Mouse (Mus musculus) lung, embryonic 16.5 days (tissue): Measurements from ENCODE around the gene Frmpd1. TPM values are rescaled to one million over a fixed set of nuclear protein-coding genes. Genes with fewer than 3 reads are reported as not detected.
A peak's percentile ranks its signal among the peaks of the same experiment; 100 is the strongest.

ENCODE experiments used
- ATAC-seq: fragments of 200-750 bp; cut with Nextera tagmentation; 2 replicates; pipeline ENCODE4 v1.8.0; 2017; ENCODE audit warnings: low read depth, mild to moderate bottlenecking, moderate library complexity
- H3K27ac ChIP-seq: fragments of 300-500 bp; sonication (generic); 2 replicates; pipeline ENCODE4 v1.5.1; 2014; ENCODE audit warnings: mild to moderate bottlenecking, control low read depth, low read length
- H3K27me3 ChIP-seq: fragments of 300-500 bp; sonication (generic); 2 replicates; pipeline ENCODE4 v1.6.1; 2014; ENCODE audit warnings: low read depth, low read length, mixed read lengths; ENCODE audit not compliant: control insufficient read depth, insufficient read depth
- H3K36me3 ChIP-seq: fragments of 300-500 bp; sonication (generic); 2 replicates; pipeline ENCODE4 v1.6.1; 2014; ENCODE audit warnings: low read length; ENCODE audit not compliant: control insufficient read depth, insufficient read depth
- H3K4me1 ChIP-seq: fragments of 300-500 bp; sonication (generic); replicated peaks from 2 replicates; pipeline ENCODE4 v1.6.1; 2014; ENCODE audit warnings: low read length, mixed read lengths; ENCODE audit not compliant: control insufficient read depth, insufficient read depth
- H3K4me2 ChIP-seq: fragments of 300-500 bp; sonication (generic); 2 replicates; pipeline ENCODE4 v1.6.1; 2014; ENCODE audit warnings: low read depth, low read length, control low read depth
- H3K4me3 ChIP-seq: fragments of 300-500 bp; sonication (generic); 2 replicates; pipeline ENCODE4 v1.5.1; 2014; ENCODE audit warnings: mild to moderate bottlenecking, low read length, control low read depth
- H3K9ac ChIP-seq: fragments of 300-500 bp; sonication (generic); 2 replicates; pipeline ENCODE4 v1.6.1; 2014; ENCODE audit warnings: low read length, control low read depth
- H3K9me3 ChIP-seq: fragments of 300-500 bp; sonication (generic); 2 replicates; pipeline ENCODE4 v1.6.1; 2016; ENCODE audit warnings: low read length; ENCODE audit not compliant: control insufficient read depth
- WGBS: fragments of 180-500 bp; shearing (Covaris S2); extraction: QIAGEN DNeasy Blood & Tissue Kit; methylation state at CpG from one replicate; pipeline ENCODE4 v1.1.7; 2014; 5-methylcytosine and 5-hydroxymethylcytosine counted together
- polyA plus RNA-seq: library from polyadenylated mRNA; unstranded; fragments of >200 nt; fragmentation: Nextera tagmentation; extraction: Ambion mirVana; gene quantifications from 2 replicates; pipeline ENCODE4 v1.2.1, GENCODE M21; 2015

Gene Frmpd1
- 0.48 and 0.59 TPM in 2 replicates for polyA plus RNA-seq

- Histone ChIP-seq H3K27me3 (peaks cover 2% of the 10 kb centered on the region), H3K36me3 (no peaks in the 10 kb centered on the region), H3K27ac (no peak within 1 kb of the TSS), H3K4me1 (peaks cover 9% of the 10 kb centered on the region; the same call in 1 of the 2 replicates), H3K9ac (peak within 1 kb of the TSS; percentile 65), H3K4me3 (peak within 1 kb of the TSS; percentile 57), H3K4me2 (peak within 1 kb of the TSS; percentile 98), H3K9me3 (no peaks in the 10 kb centered on the region)
- under 1% methylated on average over 52 of the region's 85 CpGs for WGBS
- ATAC-seq = peak; percentile 87
Measured at GRCm38 (mm10) chr4:45184521-45185330, at the start of gene Frmpd1. Gene Frmpd1 (plus strand): TSS chr4:45184875.

DNA sequence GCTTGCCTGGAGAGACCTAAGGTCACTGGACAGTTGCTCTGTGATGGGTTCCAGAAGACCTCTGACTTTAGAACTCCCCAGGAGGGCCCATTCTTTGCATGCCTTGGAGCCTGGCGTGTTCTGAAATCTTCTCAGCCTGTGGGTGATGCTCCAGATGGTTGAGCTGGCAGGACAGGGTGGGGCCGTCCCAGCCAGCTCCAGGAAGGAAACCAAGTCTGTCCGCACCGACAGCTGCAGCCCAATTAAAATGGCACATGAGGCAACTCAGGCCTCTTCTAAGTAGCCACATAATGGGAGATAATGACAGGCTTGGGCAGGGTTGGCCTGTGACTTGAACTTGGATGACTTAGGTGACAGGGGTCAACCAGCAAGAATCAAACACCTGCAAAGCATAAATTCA, 47.0 kb upstream of the Frmpd1 start:
- no peaks in the 10 kb centered on the region for H3K4me1 ChIP-seq
- H3K4me3 ChIP-seq = no peak overlapping the region
- no peak overlapping the region for H3K9ac ChIP-seq
- H3K9me3 ChIP-seq = no peaks in the 10 kb centered on the region
- 42% methylated on average over 4 of the region's 4 CpGs for WGBS
- H3K36me3 ChIP-seq = no peaks in the 10 kb centered on the region
- no peak for ATAC-seq
- no peak overlapping the region for H3K27ac ChIP-seq
- no peaks in the 10 kb centered on the region; the same call in 1 of the 2 replicates for H3K27me3 ChIP-seq
- H3K4me2 ChIP-seq = no peak overlapping the region

GRCm38 (mm10) chr4:45141835-45142234, 42.8 kb upstream of the Frmpd1 start:
- Histone ChIP-seq H3K36me3 (no peaks in the 10 kb centered on the region), H3K27ac (no peak overlapping the region), H3K9me3 (no peaks in the 10 kb centered on the region), H3K27me3 (no peaks in the 10 kb centered on the region; the same call in 1 of the 2 replicates), H3K4me1 (no peaks in the 10 kb centered on the region), H3K4me2 (no peak overlapping the region), H3K4me3 (no peak overlapping the region), H3K9ac (no peak overlapping the region)
- WGBS = 59% methylated on average over 5 of the region's 5 CpGs
- no peak for ATAC-seq

GRCm38 (mm10) chr4:45142411-45142810, 42.3 kb upstream of the Frmpd1 start:
- Histone ChIP-seq H3K27ac (no peak overlapping the region), H3K9ac (no peak overlapping the region), H3K27me3 (no peaks in the 10 kb centered on the region; the same call in 1 of the 2 replicates), H3K4me1 (no peaks in the 10 kb centered on the region), H3K36me3 (no peaks in the 10 kb centered on the region), H3K4me2 (no peak overlapping the region), H3K9me3 (no peaks in the 10 kb centered on the region), H3K4me3 (no peak overlapping the region)
- 42% methylated on average over 11 of the region's 11 CpGs for WGBS
- no peak for ATAC-seq

GRCm38 (mm10) chr4:45143005-45143404, 41.7 kb upstream of the Frmpd1 start:
- no peak for ATAC-seq

DNA sequence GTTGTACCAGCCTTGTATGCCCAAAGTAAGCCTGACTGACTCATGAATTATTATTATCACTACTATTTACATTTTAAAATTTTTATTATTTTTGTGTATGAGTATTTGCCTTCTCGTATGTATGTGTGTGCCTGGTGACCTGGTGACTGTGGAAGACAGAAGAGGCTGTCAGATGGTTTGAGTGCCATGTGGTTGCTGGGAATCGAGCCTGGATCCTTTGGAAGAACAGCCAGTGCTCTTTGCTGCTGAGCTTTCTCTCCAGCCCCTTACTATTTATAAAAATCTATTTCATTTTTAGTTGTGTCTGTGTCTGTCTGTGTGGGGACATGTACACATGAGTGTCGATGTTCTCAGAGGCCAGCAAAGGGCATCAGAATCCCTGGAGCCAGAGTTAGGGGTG, 28.2 kb upstream of the Frmpd1 start:
- H3K27ac ChIP-seq = no peak overlapping the region
- 72% methylated on average over 3 of the region's 3 CpGs for WGBS
- H3K27me3 ChIP-seq = no peaks in the 10 kb centered on the region
- H3K36me3 ChIP-seq = no peaks in the 10 kb centered on the region
- H3K4me3 ChIP-seq = no peak overlapping the region
- no peak overlapping the region for H3K4me2 ChIP-seq
- H3K9me3 ChIP-seq = no peaks in the 10 kb centered on the region
- no peaks in the 10 kb centered on the region for H3K4me1 ChIP-seq
- no peak overlapping the region for H3K9ac ChIP-seq
- no peak for ATAC-seq

More at GRCm38 (mm10) chr4:45143005-45143404, 41.7 kb upstream of the Frmpd1 start:
- H3K27ac ChIP-seq = no peak overlapping the region
- H3K4me2 ChIP-seq = no peak overlapping the region
- no peaks in the 10 kb centered on the region for H3K9me3 ChIP-seq
- no peaks in the 10 kb centered on the region; the same call in 1 of the 2 replicates for H3K27me3 ChIP-seq
- no peak overlapping the region for H3K4me3 ChIP-seq
- H3K9ac ChIP-seq = no peak overlapping the region
- no peaks in the 10 kb centered on the region for H3K4me1 ChIP-seq
- 38% methylated on average over 8 of the region's 8 CpGs for WGBS
- H3K36me3 ChIP-seq = no peaks in the 10 kb centered on the region

DNA sequence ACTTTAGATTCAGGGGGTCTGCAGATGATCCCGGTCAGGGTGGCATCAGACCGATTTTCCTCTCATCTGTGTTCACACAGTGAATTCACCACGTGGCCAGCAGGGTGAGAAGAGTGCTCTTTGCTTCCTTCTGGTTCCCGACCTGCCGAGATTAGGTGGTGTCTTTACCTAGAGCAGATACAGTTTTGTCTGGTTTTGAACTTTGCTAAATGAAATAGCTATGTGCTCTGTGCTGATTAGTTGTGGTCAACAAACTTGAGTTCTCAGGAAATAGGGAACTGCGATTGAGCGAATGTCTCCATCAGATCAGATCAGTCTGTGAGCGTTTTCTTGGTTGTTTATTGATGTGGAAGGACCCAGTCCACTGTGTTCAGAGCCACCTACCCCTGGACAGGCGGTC, 26.1 kb upstream of the Frmpd1 start:
- no peak overlapping the region for H3K4me3 ChIP-seq
- H3K27ac ChIP-seq = no peak overlapping the region
- no peaks in the 10 kb centered on the region for H3K4me1 ChIP-seq
- ATAC-seq = no peak
- H3K9me3 ChIP-seq = no peaks in the 10 kb centered on the region
- WGBS = 68% methylated on average over 9 of the region's 9 CpGs
- H3K4me2 ChIP-seq = no peak overlapping the region
- H3K27me3 ChIP-seq = no peaks in the 10 kb centered on the region
- H3K9ac ChIP-seq = no peak overlapping the region
- H3K36me3 ChIP-seq = no peaks in the 10 kb centered on the region

GRCm38 (mm10) chr4:45160773-45161172, 23.9 kb upstream of the Frmpd1 start:
- no peaks in the 10 kb centered on the region for H3K36me3 ChIP-seq
- H3K27me3 ChIP-seq = no peaks in the 10 kb centered on the region
- WGBS = 51% methylated on average over 6 of the region's 6 CpGs
- ATAC-seq = no peak
- no peaks in the 10 kb centered on the region for H3K9me3 ChIP-seq
- no peaks in the 10 kb centered on the region for H3K4me1 ChIP-seq
- no peak overlapping the region for H3K27ac ChIP-seq
- H3K4me2 ChIP-seq = no peak overlapping the region
- H3K4me3 ChIP-seq = no peak overlapping the region
- H3K9ac ChIP-seq = no peak overlapping the region

GRCm38 (mm10) chr4:45163711-45164110, 21.0 kb upstream of the Frmpd1 start:
- Histone ChIP-seq H3K9me3 (no peaks in the 10 kb centered on the region), H3K27ac (no peak overlapping the region), H3K4me2 (no peak overlapping the region), H3K4me3 (no peak overlapping the region), H3K36me3 (no peaks in the 10 kb centered on the region), H3K9ac (no peak overlapping the region), H3K4me1 (no peaks in the 10 kb centered on the region), H3K27me3 (no peaks in the 10 kb centered on the region)
- 0% methylated on average over 1 of the region's 1 CpGs for WGBS
- ATAC-seq = no peak
